Mouse (Mus musculus): Measurements from ENCODE around the gene Cep350.
"Not testable (repeated sequence)": the region's sequence is repeated elsewhere in the genome, so short reads cannot be mapped to it uniquely, and the experiment has no call there.

Gene Cep350

GRCm38 (mm10) chr1:155886846-155887245, 86.2 kb downstream of the Cep350 start:
- DNase-seq (ENCODE audit: low spot score): no peak

- not testable (repeated sequence) for DNase-seq (ENCODE audit: low spot score)
These were observed 90.3 kb downstream of the Cep350 start for GRCm38 (mm10) chr1:155882646-155883231.

- no peak for DNase-seq (ENCODE audit: low spot score)
These were observed 93.5 kb downstream of the Cep350 start for GRCm38 (mm10) chr1:155879596-155879995.

- peak; percentile 45 for DNase-seq (ENCODE audit: low spot score)
These were observed 110.1 kb downstream of the Cep350 start for GRCm38 (mm10) chr1:155862967-155863366.

- no peak for DNase-seq (ENCODE audit: low spot score)
These were observed 117.9 kb downstream of the Cep350 start for GRCm38 (mm10) chr1:155854926-155855702.

GRCm38 (mm10) chr1:155853009-155853408, 120.0 kb downstream of the Cep350 start:
- no peak for DNase-seq (ENCODE audit: low spot score)

- DNase-seq (ENCODE audit: low spot score): no peak
These were observed 128.8 kb downstream of the Cep350 start for GRCm38 (mm10) chr1:155844235-155844634.

- DNase-seq (ENCODE audit: low spot score): no peak
These were observed 129.5 kb downstream of the Cep350 start for GRCm38 (mm10) chr1:155843538-155843937.

- no peak for DNase-seq (ENCODE audit: low spot score)
These were observed 137.4 kb downstream of the Cep350 start for GRCm38 (mm10) chr1:155835667-155836066.

- no peak for DNase-seq (ENCODE audit: low spot score)
These were observed 139.4 kb downstream of the Cep350 start for GRCm38 (mm10) chr1:155833610-155834009.

GRCm38 (mm10) chr1:155831958-155832357, 141.1 kb downstream of the Cep350 start:
- no peak for DNase-seq (ENCODE audit: low spot score)

GRCm38 (mm10) chr1:155830861-155831260, 142.2 kb downstream of the Cep350 start:
- DNase-seq (ENCODE audit: low spot score): no peak

GRCm38 (mm10) chr1:155827703-155828295, 145.3 kb downstream of the Cep350 start:
- DNase-seq (ENCODE audit: low spot score): no peak

- no peak for DNase-seq (ENCODE audit: low spot score)
These were observed 146.2 kb downstream of the Cep350 start for GRCm38 (mm10) chr1:155826803-155827395.

GRCm38 (mm10) chr1:155825940-155826716, 146.9 kb downstream of the Cep350 start:
- DNase-seq (ENCODE audit: low spot score): no peak

- no peak for DNase-seq (ENCODE audit: low spot score)
These were observed 152.4 kb downstream of the Cep350 start for GRCm38 (mm10) chr1:155820646-155821045.

- DNase-seq (ENCODE audit: low spot score): peak; percentile 36
These were observed 156.9 kb downstream of the Cep350 start for GRCm38 (mm10) chr1:155816167-155816566.

GRCm38 (mm10) chr1:155812581-155813499, 160.2 kb downstream of the Cep350 start, which contains the start of gene Qsox1:
Gene Qsox1, minus strand, starts transcription at chr1:155812889.
- peak; percentile 93 for DNase-seq (ENCODE audit: low spot score)

- no peak for DNase-seq (ENCODE audit: low spot score)
These were observed 161.0 kb downstream of the Cep350 start for GRCm38 (mm10) chr1:155811995-155812580.

GRCm38 (mm10) chr1:155810616-155811015, 162.4 kb downstream of the Cep350 start:
- no peak for DNase-seq (ENCODE audit: low spot score)
